Comparison of ENCODE assay signal across 31 mouse cellular contexts in genomic region chr6:84419281-84419680, GRCm38 (mm10).
DNase-seq lines count a peak whose midpoint lies in the region; ATAC-seq and TF ChIP-seq lines count a peak whose summit lies in the region.
"Had no signal": no experiment of that assay in that cellular context is flagged by ENCODE, and none has a peak within 500 bp of the region (broad histone marks: within the 10 kb centered on the region; RNA-seq: fewer than 3 reads in every experiment).

No protein-coding gene starts in this region.

- H3K79me3 ChIP-seq in C2C12 (ENCODE audit: low read depth), result no peaks in the 10 kb centered on the region

- H3K79me2 ChIP-seq in C2C12 (ENCODE audit: control insufficient read depth, insufficient read depth), result no peaks in the 10 kb centered on the region

- DNase-seq in liver, result no peak
- peak; percentile 36 for DNase-seq in gonadal fat pad, adult 2 months (ENCODE audit: low read depth)
- no peak for DNase-seq in layer of hippocampus, adult 2 months (ENCODE audit: low spot score in 2 of 2)
- no peak for DNase-seq in T-cell, adult 2 months (ENCODE audit: low spot score)
- DNase-seq: adrenal gland, postnatal 25 days; B cell, adult 2 months; cerebellum, adult 11-12 months; cerebellum, adult 9-11 months; embryo, embryonic 11 days; gastrocnemius, postnatal 36 days; kidney, adult 18-20 months; kidney, postnatal 4 days; layer of hippocampus, postnatal 36 days; lung, embryonic 14.5 days; midbrain, embryonic 14.5 days; retina, postnatal 1 day; thymus, adult 18-20 months; thymus, postnatal 36 days had no signal

- peak; percentile 48 for ATAC-seq in liver, embryonic 16.5 days (ENCODE audit: low read depth)
- ATAC-seq in megakaryocyte, adult 5-6 weeks (ENCODE audit: poor library complexity, severe bottlenecking), result no peak
- ATAC-seq: forebrain, embryonic 15.5 days; hindbrain, embryonic 16.5 days; Patski had no signal

- no peak overlapping the region for H3K4me2 ChIP-seq in liver, embryonic 16.5 days (ENCODE audit: low read depth, low read length)
- H3K4me2 ChIP-seq: embryonic facial prominence, embryonic 12.5 days; forebrain, embryonic 15.5 days; heart, embryonic 15.5 days; lung, embryonic 14.5 days; neural tube, embryonic 15.5 days had no signal

- H3ac ChIP-seq in C2C12 (ENCODE audit: control insufficient read depth, insufficient read length, low read depth), result no peak overlapping the region

- no peaks in the 10 kb centered on the region for H3K27me3 ChIP-seq in liver, embryonic 16.5 days (ENCODE audit: control insufficient read depth, insufficient read depth, low read depth, low read length)
- no peaks in the 10 kb centered on the region for H3K27me3 ChIP-seq in C2C12 (ENCODE audit: control insufficient read depth, insufficient read depth, insufficient read length)
- H3K27me3 ChIP-seq: embryonic facial prominence, embryonic 12.5 days; forebrain, embryonic 15.5 days; neural tube, embryonic 15.5 days had no signal

- no peaks in the 10 kb centered on the region for H3K4me1 ChIP-seq in liver, embryonic 16.5 days (ENCODE audit: control insufficient read depth, low read depth, low read length)
- H3K4me1 ChIP-seq: heart, embryonic 15.5 days had no signal

- 32% methylated on average over 2 of the region's 2 CpGs for WGBS in liver, embryonic 16.5 days (ENCODE audit: insufficient replicate concordance)

- TF ChIP-seq CTCF in C2C12 (IDR thresholded peaks at IDR 0.05; ENCODE audit: control insufficient read depth, insufficient read depth, insufficient read length), result no peak
- no peak for TF ChIP-seq CTCF in layer of hippocampus, adult 2 months (conservative IDR thresholded peaks at IDR 0.05)

- no peak overlapping the region for H3K27ac ChIP-seq in liver, embryonic 16.5 days (ENCODE audit: low read length)
- no peak overlapping the region for H3K27ac ChIP-seq in layer of hippocampus, adult 2 months
- H3K27ac ChIP-seq: embryonic facial prominence, embryonic 12.5 days; forebrain, embryonic 10.5 days; forebrain, embryonic 15.5 days; gastrocnemius, adult 2 months; heart, embryonic 15.5 days; kidney, postnatal 0 days; neural tube, embryonic 15.5 days; stomach, postnatal 0 days had no signal

- no peaks in the 10 kb centered on the region for H3K9me3 ChIP-seq in liver, embryonic 16.5 days (replicated peaks; ENCODE audit: control insufficient read depth, low read length)
- H3K9me3 ChIP-seq: embryonic facial prominence, embryonic 12.5 days; forebrain, embryonic 10.5 days; forebrain, embryonic 15.5 days; heart, embryonic 15.5 days; neural tube, embryonic 15.5 days had no signal

- H3K4me3 ChIP-seq in liver, embryonic 16.5 days (ENCODE audit: low read depth, low read length), result no peak overlapping the region
- H3K4me3 ChIP-seq in C2C12 (ENCODE audit: insufficient read depth, poor library complexity, severe bottlenecking), result no peak overlapping the region
- H3K4me3 ChIP-seq in layer of hippocampus, adult 2 months, result no peak overlapping the region
- H3K4me3 ChIP-seq: embryonic facial prominence, embryonic 12.5 days; forebrain, embryonic 10.5 days; forebrain, embryonic 15.5 days; gastrocnemius, adult 2 months; heart, embryonic 15.5 days; neural tube, embryonic 15.5 days had no signal

- H3K36me3 ChIP-seq in liver, embryonic 16.5 days (ENCODE audit: control insufficient read depth, insufficient read depth), result no peaks in the 10 kb centered on the region
- no peaks in the 10 kb centered on the region for H3K36me3 ChIP-seq in C2C12 (ENCODE audit: control insufficient read depth, insufficient read depth)
- H3K36me3 ChIP-seq: embryonic facial prominence, embryonic 12.5 days; forebrain, embryonic 10.5 days; forebrain, embryonic 15.5 days; heart, embryonic 15.5 days; neural tube, embryonic 15.5 days had no signal

- no peak overlapping the region for H3K9ac ChIP-seq in liver, embryonic 16.5 days (ENCODE audit: low read depth, low read length)
- H3K9ac ChIP-seq: embryonic facial prominence, embryonic 12.5 days; forebrain, embryonic 15.5 days; heart, embryonic 15.5 days; lung, embryonic 14.5 days; neural tube, embryonic 15.5 days had no signal

TF ChIP-seq in C2C12, 6 proteins besides CTCF, POLR2A, EP300 and RAD21:
- TF ChIP-seq MYOD1 (IDR thresholded peaks at IDR 0.05; ENCODE audit: control insufficient read depth, insufficient read length, low read depth) (no peak), USF1 (IDR thresholded peaks at IDR 0.05; ENCODE audit: low read depth) (no peak), MYOG (IDR thresholded peaks at IDR 0.05; ENCODE audit: control insufficient read depth, extremely low read depth, insufficient read length) (no peak), CEBPB (IDR thresholded peaks at IDR 0.05; ENCODE audit: low read depth) (peak; percentile 12)
